Mouse (Mus musculus) forebrain, embryonic 15.5 days (tissue): ENCODE results near the gene Psors1c2. TPM values are rescaled to one million over a fixed set of nuclear protein-coding genes. Genes with fewer than 3 reads are reported as not detected.
A peak's percentile ranks its signal among the peaks of the same experiment; 100 is the strongest.

Experiments used
- ATAC-seq: fragments of 200-750 bp; cut with Nextera tagmentation; replicated peaks from 2 replicates; pipeline ENCODE4 v1.8.0; 2017; ENCODE audit warnings: mild to moderate bottlenecking, moderate TSS enrichment, moderate library complexity
- H3K27ac ChIP-seq: fragments of 300-500 bp; sonication (generic); replicated peaks from 2 replicates; pipeline ENCODE4 v1.5.1; 2015; ENCODE audit warnings: mild to moderate bottlenecking, inconsistent platforms
- H3K27me3 ChIP-seq: fragments of 300-500 bp; sonication (generic); 2 replicates; pipeline ENCODE4 v1.6.1; 2015; ENCODE audit warnings: inconsistent platforms
- H3K36me3 ChIP-seq: fragments of 300-500 bp; sonication (generic); 2 replicates; pipeline ENCODE4 v1.6.1; 2015; ENCODE audit warnings: mild to moderate bottlenecking, inconsistent platforms
- H3K4me1 ChIP-seq: fragments of 300-500 bp; sonication (generic); 2 replicates; pipeline ENCODE4 v1.6.1; 2015; ENCODE audit warnings: inconsistent platforms
- H3K4me2 ChIP-seq: fragments of 300-500 bp; sonication (generic); replicated peaks from 2 replicates; pipeline ENCODE4 v1.6.1; 2015; ENCODE audit warnings: mild to moderate bottlenecking, inconsistent platforms
- H3K4me3 ChIP-seq: fragments of 300-500 bp; sonication (generic); 2 replicates; pipeline ENCODE4 v1.5.1; 2015; ENCODE audit warnings: mild to moderate bottlenecking, inconsistent platforms
- H3K9ac ChIP-seq: fragments of 300-500 bp; sonication (generic); replicated peaks from 2 replicates; pipeline ENCODE4 v1.6.1; 2015; ENCODE audit warnings: mild to moderate bottlenecking, inconsistent platforms
- H3K9me3 ChIP-seq: fragments of 300-500 bp; sonication (generic); 2 replicates; pipeline ENCODE4 v1.6.1; 2016; ENCODE audit warnings: inconsistent platforms
- WGBS: fragments of 180-500 bp; shearing (Covaris S2); methylation state at CpG from one replicate; pipeline ENCODE4 v1.1.7; 2015; ENCODE audit warnings: mixed read lengths; 5-methylcytosine and 5-hydroxymethylcytosine counted together
- polyA plus RNA-seq: library from polyadenylated mRNA; unstranded; fragments of >200 nt; fragmentation: Nextera tagmentation; extraction: Ambion mirVana; gene quantifications from 2 replicates; pipeline ENCODE4 v1.2.1, GENCODE M21; 2015

The Psors1c2 gene
- polyA plus RNA-seq, 1 experiment from 2014 or later = 1.2 TPM

DNA sequence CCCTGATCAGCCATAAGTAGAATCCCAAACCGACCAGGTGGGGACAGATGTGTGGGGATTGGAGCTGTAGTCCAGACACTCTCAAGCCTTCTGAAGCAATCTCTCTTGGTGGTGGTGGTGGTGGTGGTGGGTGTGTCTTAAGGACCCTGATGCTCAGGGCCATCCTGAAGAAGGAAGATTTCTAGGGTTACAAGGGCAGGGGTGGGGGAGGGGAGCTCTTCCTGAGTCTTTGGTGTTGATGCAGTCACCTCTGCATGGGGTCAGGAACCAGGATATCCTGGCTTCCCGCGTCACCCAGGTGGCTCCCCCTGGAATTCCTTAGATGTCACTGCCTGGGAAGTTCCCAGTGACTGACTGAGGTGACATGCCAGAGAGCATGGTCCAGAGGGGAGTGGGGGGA, 641 bp upstream of the Psors1c2 start:
- H3K9ac ChIP-seq = no peak overlapping the region
- H3K4me3 ChIP-seq = no peak overlapping the region
- no peaks in the 10 kb centered on the region for H3K4me1 ChIP-seq
- no peak for ATAC-seq
- H3K36me3 ChIP-seq = no peaks in the 10 kb centered on the region
- no peaks in the 10 kb centered on the region for H3K27me3 ChIP-seq
- 25% methylated on average over 3 of the region's 3 CpGs for WGBS
- H3K4me2 ChIP-seq = no peak overlapping the region
- H3K9me3 ChIP-seq = no peaks in the 10 kb centered on the region
- H3K27ac ChIP-seq = no peak overlapping the region

DNA sequence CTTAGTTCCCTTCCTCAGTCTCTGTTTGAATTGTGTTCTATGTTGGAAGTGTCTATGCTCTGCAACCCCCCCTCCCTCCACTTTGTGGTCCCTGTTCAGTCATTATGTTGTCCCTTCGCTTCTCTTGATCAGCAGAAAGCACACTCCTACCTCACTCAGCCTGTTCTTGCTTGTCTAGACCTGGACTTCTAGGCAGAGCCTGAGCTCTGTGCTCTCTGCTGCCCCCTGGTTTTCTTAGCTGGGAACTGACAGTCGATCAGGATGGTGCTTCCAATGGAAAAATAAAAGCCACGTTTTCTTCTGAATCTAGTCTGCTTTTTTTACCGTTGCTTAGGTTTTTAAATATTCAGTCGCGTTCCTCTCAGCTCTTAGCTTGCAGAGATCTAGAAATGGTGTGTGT, 1.3 kb downstream of the Psors1c2 start:
- Histone ChIP-seq H3K4me1 (no peaks in the 10 kb centered on the region), H3K27ac (no peak overlapping the region), H3K27me3 (no peaks in the 10 kb centered on the region), H3K36me3 (no peaks in the 10 kb centered on the region), H3K4me3 (no peak overlapping the region), H3K9ac (no peak overlapping the region), H3K9me3 (no peaks in the 10 kb centered on the region), H3K4me2 (no peak overlapping the region)
- WGBS = 11% methylated on average over 6 of the region's 6 CpGs
- ATAC-seq = peak; percentile 58; the same call in 1 of the 2 replicates

DNA sequence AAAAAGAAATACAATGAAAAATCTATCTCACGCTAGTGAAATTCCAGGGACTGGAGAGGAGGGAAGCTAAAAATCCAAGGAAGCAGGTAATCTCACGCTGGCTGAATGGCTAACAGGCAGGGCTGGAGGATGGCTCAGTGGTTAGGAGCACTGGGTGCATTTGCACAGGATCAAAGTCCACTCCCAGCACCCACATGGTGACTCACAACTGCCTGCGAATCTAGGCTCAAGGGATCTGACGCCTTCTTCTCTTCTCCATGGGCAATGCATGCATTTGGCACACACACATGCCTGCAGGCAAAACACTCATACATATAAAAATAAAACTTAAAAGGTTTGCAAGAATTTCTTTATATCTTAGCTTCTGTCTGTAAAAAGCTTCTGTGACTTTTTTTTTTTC, 4.4 kb downstream of the Psors1c2 start:
- ATAC-seq = no peak
- H3K27ac ChIP-seq = no peak overlapping the region
- H3K27me3 ChIP-seq = no peaks in the 10 kb centered on the region
- no peaks in the 10 kb centered on the region for H3K4me1 ChIP-seq
- H3K9me3 ChIP-seq = no peaks in the 10 kb centered on the region
- H3K4me3 ChIP-seq = no peak overlapping the region
- no peaks in the 10 kb centered on the region for H3K36me3 ChIP-seq
- no peak overlapping the region for H3K9ac ChIP-seq
- H3K4me2 ChIP-seq = no peak overlapping the region
- 91% methylated on average over 4 of the region's 4 CpGs for WGBS

DNA sequence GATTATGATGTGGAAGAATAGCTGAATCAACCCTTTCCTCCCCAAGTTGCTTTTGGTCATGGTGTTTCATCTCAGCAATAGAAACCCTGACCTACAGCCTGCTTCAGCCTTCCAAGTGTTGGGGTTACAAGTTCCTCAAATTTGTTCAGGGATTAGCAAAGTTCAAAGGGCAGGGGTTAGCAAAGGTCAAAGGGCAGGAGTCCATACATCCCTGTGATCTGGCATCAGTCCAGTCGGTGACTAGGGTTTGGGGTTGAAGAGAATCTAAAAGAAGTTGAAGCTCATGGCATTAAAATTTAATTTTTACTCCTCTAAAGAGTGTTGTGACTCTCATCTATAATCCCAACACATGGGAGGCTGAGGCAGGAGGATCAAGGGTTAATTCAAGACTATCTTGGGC, 5.5 kb downstream of the Psors1c2 start:
- H3K9me3 ChIP-seq = no peaks in the 10 kb centered on the region
- H3K36me3 ChIP-seq = no peaks in the 10 kb centered on the region
- no peak overlapping the region for H3K4me3 ChIP-seq
- no peak overlapping the region for H3K4me2 ChIP-seq
- 0 out of 2 replicates have a peak, but pooled peaks cover 3% of the 10 kb centered on the region for H3K4me1 ChIP-seq
- no peak for ATAC-seq
- H3K9ac ChIP-seq = no peak overlapping the region
- H3K27me3 ChIP-seq = no peaks in the 10 kb centered on the region
- WGBS = 86% methylated on average over 1 of the region's 1 CpGs
- H3K27ac ChIP-seq = no peak overlapping the region

DNA sequence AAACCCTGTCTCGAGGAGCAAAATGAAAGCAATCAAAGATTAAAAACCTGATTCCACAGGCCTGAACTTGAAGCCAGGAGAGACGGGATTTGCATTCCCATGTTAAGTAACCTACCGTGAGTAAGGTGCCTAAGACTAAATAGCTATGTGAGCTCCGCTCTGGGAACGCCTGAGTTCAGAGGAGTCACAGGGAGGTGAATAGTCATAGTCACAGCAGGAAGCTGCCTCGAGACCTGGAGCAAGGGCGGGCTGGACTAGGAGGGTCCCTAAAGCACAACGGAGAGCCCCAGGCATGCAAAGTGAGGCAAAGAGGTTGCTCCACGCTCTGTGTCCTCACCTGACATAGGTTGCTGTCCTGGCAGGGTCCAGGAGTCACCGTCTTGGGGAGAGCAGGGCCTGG, 6.5 kb downstream of the Psors1c2 start:
- H3K9ac ChIP-seq = no peak overlapping the region
- H3K27me3 ChIP-seq = no peaks in the 10 kb centered on the region
- no peaks in the 10 kb centered on the region for H3K9me3 ChIP-seq
- no peak overlapping the region for H3K4me2 ChIP-seq
- no peaks in the 10 kb centered on the region for H3K36me3 ChIP-seq
- no peak overlapping the region for H3K4me3 ChIP-seq
- H3K27ac ChIP-seq = no peak overlapping the region
- WGBS = 60% methylated on average over 10 of the region's 10 CpGs
- 0 out of 2 replicates have a peak, but pooled peaks cover 3% of the 10 kb centered on the region for H3K4me1 ChIP-seq
- no peak for ATAC-seq

GRCm38 (mm10) chr17:35542761-35543411, 9.9 kb downstream of the Psors1c2 start:
- Histone ChIP-seq H3K27me3 (no peaks in the 10 kb centered on the region), H3K9ac (no peak overlapping the region), H3K4me3 (no peak overlapping the region), H3K4me1 (0 out of 2 replicates have a peak, but pooled peaks cover 3% of the 10 kb centered on the region), H3K9me3 (no peaks in the 10 kb centered on the region), H3K27ac (no peak overlapping the region), H3K4me2 (no peak overlapping the region), H3K36me3 (no peaks in the 10 kb centered on the region)
- no peak for ATAC-seq
- 73% methylated on average over 15 of the region's 15 CpGs for WGBS

DNA sequence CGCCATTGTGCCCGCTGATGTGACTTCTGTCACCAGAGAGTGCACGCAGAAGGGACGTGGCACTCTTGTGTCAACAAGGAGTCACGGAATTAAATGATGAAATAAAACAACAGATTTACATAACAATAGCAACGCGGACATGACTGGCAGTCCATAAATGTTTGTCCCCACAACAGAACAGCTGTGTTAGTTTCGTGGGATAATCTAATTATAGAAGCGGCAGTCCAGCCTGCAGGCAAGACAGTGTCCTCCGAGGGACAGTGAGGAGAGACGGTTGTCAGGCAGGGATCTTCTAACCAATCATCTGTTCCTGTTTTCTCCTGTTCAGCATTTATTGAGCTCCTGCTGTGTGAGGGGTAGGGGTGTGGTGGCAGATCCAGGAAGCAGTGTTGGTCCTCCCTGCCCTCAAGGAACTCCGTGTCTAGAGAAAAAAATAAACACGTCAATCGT, 10.4 kb downstream of the Psors1c2 start:
- no peak overlapping the region for H3K9ac ChIP-seq
- no peak for ATAC-seq
- no peak overlapping the region for H3K4me3 ChIP-seq
- no peak overlapping the region for H3K4me2 ChIP-seq
- H3K27ac ChIP-seq = no peak overlapping the region
- H3K9me3 ChIP-seq = no peaks in the 10 kb centered on the region
- H3K27me3 ChIP-seq = no peaks in the 10 kb centered on the region
- whole genome bisulfite sequencing = 37% methylated on average over 14 of the region's 14 CpGs
- no peaks in the 10 kb centered on the region for H3K36me3 ChIP-seq
- H3K4me1 ChIP-seq = 0 out of 2 replicates have a peak, but pooled peaks cover 3% of the 10 kb centered on the region

DNA sequence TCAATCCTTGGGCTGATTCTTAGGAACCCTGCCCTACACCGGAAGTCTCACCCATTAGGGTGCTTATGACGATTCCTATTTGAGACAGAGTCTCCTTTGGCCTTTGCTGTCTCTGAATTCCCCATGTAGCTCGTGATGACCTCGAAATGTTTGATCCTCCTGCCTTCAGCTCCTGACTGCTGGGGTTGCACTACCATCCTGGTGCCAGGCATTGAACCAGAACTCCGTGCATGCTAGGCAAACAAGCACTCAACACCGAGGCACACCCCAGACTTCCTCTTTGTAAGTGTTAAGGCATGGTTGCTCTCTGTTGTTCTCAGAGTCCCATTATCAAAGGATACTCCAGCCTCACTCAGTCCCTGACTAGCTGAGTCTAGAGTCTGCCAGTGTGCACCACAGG, 11.0 kb downstream of the Psors1c2 start:
- Histone ChIP-seq H3K27ac (no peak overlapping the region), H3K9ac (no peak overlapping the region), H3K9me3 (no peaks in the 10 kb centered on the region), H3K4me3 (no peak overlapping the region), H3K4me1 (0 out of 2 replicates have a peak, but pooled peaks cover 3% of the 10 kb centered on the region), H3K27me3 (no peaks in the 10 kb centered on the region), H3K4me2 (no peak overlapping the region), H3K36me3 (no peaks in the 10 kb centered on the region)
- WGBS = 88% methylated on average over 6 of the region's 6 CpGs
- ATAC-seq = no peak

DNA sequence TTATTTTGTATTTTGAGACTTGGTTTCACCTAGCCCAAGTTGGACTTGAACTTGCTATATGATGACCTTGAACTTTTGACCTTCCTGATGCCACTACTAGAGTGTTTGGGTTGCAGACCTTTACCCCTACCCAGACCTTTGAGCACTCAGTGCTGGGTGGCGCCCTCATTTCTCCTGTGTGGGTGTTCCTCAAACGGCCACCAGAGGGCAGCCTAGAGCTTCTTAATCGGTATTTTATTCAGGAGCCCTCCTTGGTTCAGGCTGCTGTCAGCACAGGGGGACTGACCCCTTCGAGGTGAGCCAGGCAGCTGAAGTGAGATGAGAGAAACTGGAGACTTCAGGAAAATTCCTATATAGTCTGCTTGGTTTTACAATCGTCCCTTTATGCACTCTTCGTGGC, 11.7 kb downstream of the Psors1c2 start:
- no peaks in the 10 kb centered on the region for H3K27me3 ChIP-seq
- H3K27ac ChIP-seq = no peak overlapping the region
- no peaks in the 10 kb centered on the region for H3K9me3 ChIP-seq
- ATAC-seq = 0 out of 2 replicates have a peak, but pooled peaks have one; percentile 42
- H3K4me3 ChIP-seq = no peak overlapping the region
- WGBS = 35% methylated on average over 6 of the region's 6 CpGs
- no peak overlapping the region for H3K9ac ChIP-seq
- H3K4me2 ChIP-seq = no peak overlapping the region
- peaks cover 8% of the 10 kb centered on the region; the same call in 1 of the 2 replicates for H3K4me1 ChIP-seq
- H3K36me3 ChIP-seq = no peaks in the 10 kb centered on the region

DNA sequence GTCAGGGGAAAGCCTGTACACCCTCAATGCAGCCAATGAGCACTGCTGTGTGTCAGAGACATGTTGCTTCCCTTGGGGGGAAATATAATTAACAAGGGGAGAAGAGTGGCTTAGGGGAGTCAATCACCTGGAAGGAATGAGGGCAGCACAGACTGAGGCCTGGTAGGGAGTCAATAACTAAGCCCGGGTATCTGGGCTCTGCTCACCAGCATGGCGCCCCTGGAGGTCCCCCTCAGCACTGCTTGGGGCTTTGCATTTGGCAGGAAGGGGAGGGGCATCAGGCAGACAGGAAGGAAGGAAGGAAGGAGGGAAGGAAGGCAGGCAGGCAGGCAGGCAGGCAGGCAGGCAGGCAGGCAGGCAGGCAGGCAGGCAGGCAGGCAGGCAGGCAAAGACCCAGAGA, 14.5 kb downstream of the Psors1c2 start:
- no peak overlapping the region for H3K27ac ChIP-seq
- ATAC-seq = no peak
- H3K9ac ChIP-seq = no peak overlapping the region
- H3K4me2 ChIP-seq = no peak overlapping the region
- H3K4me1 ChIP-seq = peaks cover 11% of the 10 kb centered on the region; the same call in 1 of the 2 replicates
- WGBS = 53% methylated on average over 2 of the region's 2 CpGs
- H3K9me3 ChIP-seq = no peaks in the 10 kb centered on the region
- no peak overlapping the region for H3K4me3 ChIP-seq
- no peaks in the 10 kb centered on the region for H3K36me3 ChIP-seq
- no peaks in the 10 kb centered on the region for H3K27me3 ChIP-seq

DNA sequence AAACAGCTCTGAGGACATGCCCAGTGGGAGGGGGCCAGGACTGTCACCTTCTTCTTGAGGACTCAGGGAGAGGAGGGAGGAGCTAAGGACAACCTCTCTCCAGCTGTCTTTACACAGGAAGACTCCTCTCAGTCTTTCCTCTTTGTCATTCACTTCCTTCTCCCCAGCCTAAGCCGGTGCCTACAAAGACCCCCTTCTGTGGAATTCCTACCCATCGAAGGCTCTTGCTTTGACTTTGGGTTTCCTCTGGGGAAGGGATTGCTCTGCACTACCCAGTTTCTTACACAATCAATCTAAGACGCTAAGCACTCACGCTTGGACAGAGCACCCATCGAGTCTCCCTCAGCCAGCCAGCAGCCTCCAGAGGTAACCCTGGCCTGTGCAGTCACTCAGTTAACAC, 15.6 kb downstream of the Psors1c2 start:
- no peak overlapping the region for H3K4me2 ChIP-seq
- no peaks in the 10 kb centered on the region for H3K27me3 ChIP-seq
- H3K4me1 ChIP-seq = peaks cover 8% of the 10 kb centered on the region; the same call in 1 of the 2 replicates
- no peak for ATAC-seq
- WGBS = 14% methylated on average over 5 of the region's 5 CpGs
- H3K9me3 ChIP-seq = no peaks in the 10 kb centered on the region
- H3K27ac ChIP-seq = no peak overlapping the region
- H3K4me3 ChIP-seq = no peak overlapping the region
- no peak overlapping the region for H3K9ac ChIP-seq
- no peaks in the 10 kb centered on the region for H3K36me3 ChIP-seq

DNA sequence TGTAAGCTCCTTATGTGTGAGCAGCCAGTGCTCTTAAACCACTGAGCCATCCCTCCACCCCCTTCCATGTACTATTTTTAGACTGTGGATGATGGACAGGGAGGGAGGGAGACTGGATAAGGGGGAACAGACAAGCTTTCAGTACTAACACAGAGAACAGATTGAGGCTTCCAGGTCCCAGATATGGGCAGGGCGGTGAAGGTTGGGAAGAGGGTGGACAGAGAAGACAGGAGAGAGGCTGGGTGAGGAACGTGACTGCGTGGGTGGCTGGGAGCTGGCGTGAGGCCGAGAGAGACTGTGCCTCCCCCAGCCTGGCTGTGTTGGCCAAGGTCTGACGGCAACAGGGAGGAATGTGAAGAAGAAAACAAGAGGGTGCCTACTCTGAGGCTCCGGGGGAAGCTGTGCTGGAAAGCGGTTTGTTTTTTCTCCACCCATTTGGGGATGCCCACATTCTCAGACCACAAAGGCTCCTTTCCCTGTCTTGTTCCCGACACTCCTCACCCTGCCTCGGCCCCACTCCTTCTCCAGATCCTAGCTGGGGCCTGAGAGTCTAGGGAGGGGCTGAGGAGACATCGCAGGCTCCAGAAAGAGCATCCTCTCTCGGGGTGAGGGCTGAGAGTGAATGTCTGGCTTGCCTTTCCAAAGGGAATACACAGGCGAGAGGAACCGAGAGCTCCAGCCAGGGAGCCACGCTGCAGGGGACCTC, 16.6 kb downstream of the Psors1c2 start:
- Histone ChIP-seq H3K4me1 (peaks cover 8% of the 10 kb centered on the region; the same call in 1 of the 2 replicates), H3K27ac (peak overlapping the region; percentile 53), H3K4me2 (no peak overlapping the region), H3K4me3 (no peak overlapping the region), H3K27me3 (no peaks in the 10 kb centered on the region), H3K36me3 (no peaks in the 10 kb centered on the region), H3K9me3 (no peaks in the 10 kb centered on the region), H3K9ac (no peak overlapping the region)
- peak; percentile 66 for ATAC-seq
- 41% methylated on average over 15 of the region's 15 CpGs for WGBS
